Mouse (Mus musculus) liver, postnatal 0 days (tissue): Measurements from ENCODE around the gene Lca5l.

Source experiments
- CTCF ChIP-seq: sonication (generic); IDR thresholded peaks from 2 replicates; pipeline ENCODE4 v1.5.1; 2016; ENCODE audit warnings: antibody characterized with exemption, low read depth
- EP300 ChIP-seq: IDR thresholded peaks from 2 replicates; pipeline ENCODE4 v1.6.1; 2016; ENCODE audit warnings: antibody characterized with exemption, low read depth, mild to moderate bottlenecking

DNA sequence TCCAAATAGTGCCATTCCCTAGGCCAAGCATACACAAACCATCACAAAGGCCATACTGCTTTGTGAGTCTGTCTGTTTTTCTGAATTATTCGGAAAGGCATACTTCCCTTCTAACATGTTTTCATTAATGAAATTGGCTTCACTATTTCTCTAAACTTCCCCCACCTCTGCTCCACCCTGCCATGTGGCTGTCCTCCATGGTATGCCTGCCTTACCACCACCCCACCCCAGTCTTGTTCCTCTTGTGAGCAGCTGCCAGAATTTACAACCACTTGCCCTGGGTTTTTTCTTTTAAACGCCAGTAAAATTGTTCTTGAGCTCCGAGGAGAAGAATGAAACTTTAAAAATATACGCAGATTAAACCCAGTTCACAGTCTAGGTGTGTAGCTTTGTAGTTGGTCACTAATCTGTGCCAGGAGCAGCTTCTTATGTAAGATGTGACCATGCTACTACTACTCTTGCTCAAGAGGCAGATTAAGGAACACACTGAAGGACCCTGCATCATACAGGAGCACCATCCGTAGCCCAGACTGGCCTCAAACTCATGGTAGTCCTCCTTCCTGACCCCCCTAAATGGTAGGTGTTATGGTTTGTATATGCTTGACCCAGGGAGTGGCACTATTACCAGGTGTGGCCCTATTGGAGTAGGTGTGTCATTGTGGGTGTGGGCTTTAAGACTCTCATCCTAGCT lies 81.3 kb downstream of the Lca5l start:
- TF ChIP-seq CTCF: no peak
- no peak for TF ChIP-seq EP300
